Mouse (Mus musculus) C2C12 (cell line): ENCODE measurements around the gene Ttc9b.

ENCODE experiments used
- CTCF ChIP-seq: IDR thresholded peaks from one replicate; pipeline ENCODE4 v1.5.1; 2011; ENCODE audit not compliant: control insufficient read depth, insufficient read depth, insufficient read length
- MAX ChIP-seq: IDR thresholded peaks from one replicate; pipeline ENCODE4 v1.6.1; 2011; ENCODE audit warnings: mild to moderate bottlenecking, control low read depth
- USF1 ChIP-seq: IDR thresholded peaks from one replicate; pipeline ENCODE4 v1.6.1; 2011; ENCODE audit warnings: low read depth, mild to moderate bottlenecking, control low read depth, moderate library complexity

- no peak for TF ChIP-seq MAX
- TF ChIP-seq USF1: no peak
- no peak for TF ChIP-seq CTCF
Observed at GRCm38 (mm10) chr7:27633166-27633565, 20.5 kb upstream of the Ttc9b start.
